Mouse (Mus musculus) stomach, embryonic 16.5 days (tissue): ENCODE measurements around the gene Efnb1. TPM values are rescaled to one million over a fixed set of nuclear protein-coding genes. Genes with fewer than 3 reads are reported as not detected.

Source experiments
- polyA plus RNA-seq: library from polyadenylated mRNA; unstranded; fragments of >200 nt; fragmentation: Nextera tagmentation; extraction: Ambion mirVana; gene quantifications from 2 replicates; pipeline ENCODE4 v1.2.1, GENCODE M21; 2015

Gene Efnb1
- polyA plus RNA-seq, 1 experiment from 2014 or later = 18.9 TPM

Other genes starting within 250 kb of the Efnb1 start
- 12.6 TPM in 2 replicates for gene Ophn1, start 245.1 kb upstream of the Efnb1 start, polyA plus RNA-seq
- gene Yipf6, start 199.8 kb upstream of the Efnb1 start, polyA plus RNA-seq = 29.7 and 33.8 TPM in 2 replicates
- 8.5 and 9.9 TPM in 2 replicates for gene Stard8, start 132.9 kb upstream of the Efnb1 start, polyA plus RNA-seq